8 mouse cellular contexts compared by ENCODE assay signal in the genomic region with DNA sequence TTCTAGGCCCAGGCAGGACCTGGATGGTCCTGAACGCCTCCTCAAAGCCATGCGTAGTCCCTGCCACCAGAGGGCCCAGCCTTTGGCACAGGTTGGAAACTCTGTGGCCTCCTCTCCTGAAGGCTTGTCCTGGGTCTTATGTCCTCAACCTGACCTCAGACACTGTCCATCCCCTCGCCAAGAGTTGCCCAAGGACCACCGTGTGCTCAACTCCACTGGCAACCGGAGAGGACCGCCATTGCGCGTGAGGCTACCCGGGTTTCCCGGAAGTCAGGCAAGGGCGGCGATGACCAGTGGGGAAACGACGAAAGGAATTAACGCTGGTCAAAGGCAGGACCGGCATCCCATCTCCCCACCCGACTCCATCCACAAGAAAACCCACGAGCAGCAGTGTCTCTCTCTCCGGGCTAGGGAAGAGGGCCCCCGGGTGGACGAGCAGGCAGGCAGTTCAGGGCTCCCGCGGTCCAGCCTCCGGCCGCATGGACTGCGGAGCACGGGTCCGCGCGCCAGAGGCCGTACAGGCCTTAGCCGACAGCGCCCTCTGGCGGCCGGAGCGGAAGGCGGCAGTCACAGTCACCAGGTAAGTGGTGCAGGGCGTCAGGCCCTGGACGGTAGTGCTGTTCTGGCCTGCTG. TPM values are rescaled to one million over a fixed set of nuclear protein-coding genes. Genes with fewer than 3 reads are reported as not detected.
A peak's percentile ranks its signal among the peaks of the same experiment; 100 is the strongest.
DNase-seq lines count a peak whose midpoint lies in the region; ATAC-seq and TF ChIP-seq lines count a peak whose summit lies in the region.

No protein-coding gene starts in this region.

- TF ChIP-seq CTCF in gastrocnemius, adult 2 months (IDR thresholded peaks at IDR 0.05): peak; percentile 77
- peak; percentile 90 for TF ChIP-seq CTCF in hindbrain, postnatal 0 days (IDR thresholded peaks at IDR 0.05; ENCODE audit: low read depth)

- H3K9me3 ChIP-seq in hindbrain, postnatal 0 days (ENCODE audit: low read length): no peaks in the 10 kb centered on the region

- peaks cover 8% of the 10 kb centered on the region for H3K4me1 ChIP-seq in hindbrain, postnatal 0 days (ENCODE audit: insufficient read depth, low read length)

- WGBS in hindbrain, postnatal 0 days: 2% methylated on average over 39 of the region's 39 CpGs
- 0% methylated on average over 39 of the region's 39 CpGs for WGBS in macrophage (ENCODE audit: missing documents)

- H3K79me2 ChIP-seq in macrophage (ENCODE audit: inconsistent target): no peaks in the 10 kb centered on the region

- peak overlapping the region; percentile 66 for H3K9ac ChIP-seq in hindbrain, postnatal 0 days (replicated peaks; ENCODE audit: low read length)

- peak overlapping the region; percentile 93 for H3K27ac ChIP-seq in gastrocnemius, adult 2 months
- peak overlapping the region; percentile 75 for H3K27ac ChIP-seq in hindbrain, postnatal 0 days
- peak overlapping the region; percentile 36 for H3K27ac ChIP-seq in macrophage

- intact Hi-C loops in gastrocnemius, adult 2 months (cut with DNase I): loop anchor here (1.0 to 5.0 kb wide), 2 partner anchors 14 to 48 kb away; no protein-coding TSS in a partner anchor

- H3K4me2 ChIP-seq in hindbrain, postnatal 0 days (ENCODE audit: low read depth, low read length): peak overlapping the region; percentile 75

- DNase-seq in R1 (ENCODE audit: low read depth, low spot score): peak; percentile 88
- peak; percentile 96 for DNase-seq in cerebellum, postnatal 36 days
- peak; percentile 95 for DNase-seq in gastrocnemius, adult 2 months
- DNase-seq in hindbrain, postnatal 0 days (ENCODE audit: low spot score): peak; percentile 93
- peak; percentile 93 to 94 for DNase-seq in left cerebral cortex, adult 18-20 months (ENCODE audit: low spot score in 2 of 2)
- DNase-seq in retina, postnatal 7 days (ENCODE audit: low read depth, low spot score): peak; percentile 84
- peak; percentile 91 for DNase-seq in urinary bladder, adult 2 months (ENCODE audit: low spot score)

- ATAC-seq in hindbrain, postnatal 0 days: peak; percentile 85

- H3K36me3 ChIP-seq in hindbrain, postnatal 0 days (ENCODE audit: insufficient read depth, low read length): no peaks in the 10 kb centered on the region
- no peaks in the 10 kb centered on the region for H3K36me3 ChIP-seq in macrophage (ENCODE audit: inconsistent target)

- H3K4me3 ChIP-seq in gastrocnemius, adult 2 months: peak overlapping the region; percentile 86
- peak overlapping the region; percentile 42 for H3K4me3 ChIP-seq in hindbrain, postnatal 0 days (ENCODE audit: low read length)
- peak overlapping the region; percentile 45 for H3K4me3 ChIP-seq in macrophage (ENCODE audit: inconsistent target)

- H3K27me3 ChIP-seq in hindbrain, postnatal 0 days (ENCODE audit: insufficient read depth, low read length): no peaks in the 10 kb centered on the region

RNA-seq across cellular contexts. Expression of a gene that starts 4.5 kb away (rescaled TPM):
- 1 to 10 TPM; 4.8 to 7.4 TPM for total RNA-seq in gastrocnemius, adult 2 months (2021)
- total RNA-seq in hindbrain, postnatal 0 days (2014; rRNA removed): 43.3 and 55.5 TPM in 2 replicates
- 27.8 and 29.4 TPM in 2 replicates for polyA plus RNA-seq in hindbrain, postnatal 0 days (2015; fragmentation: Nextera tagmentation; extraction: Ambion mirVana)
- total RNA-seq in left cerebral cortex, adult 18-20 months (2021): 10 to 100 TPM; 15.6 to 17.6 TPM
- total RNA-seq in macrophage (2018; cell fraction: chromatin; rRNA removed): 1 to 10 TPM in 1 of 26 experiments, under 1 TPM in 17, not detected in 8; 0.17 to 1.0 (median 0.36) TPM
- under 1 TPM in 12 of 26 experiments, not detected in 14; 0.04 to 0.10 (median 0.06) TPM for total RNA-seq in macrophage (2018; cell fraction: cytosol; rRNA removed)
- total RNA-seq in macrophage (2018; cell fraction: nucleus; rRNA removed): under 1 TPM in 14 of 26 experiments, not detected in 12; 0.12 to 0.98 (median 0.32) TPM
- polyA plus RNA-seq in macrophage (2018): 0.09 to 0.10 TPM in 2 of 3 replicates, not detected in the other
- 29.3 and 32.1 TPM in 2 replicates for polyA plus RNA-seq in urinary bladder, adult 2 months (2012; rRNA removed)

RNA-seq across cellular contexts. Expression of a gene that starts 9.1 kb away (rescaled TPM):
- 10 to 100 TPM; 25.4 to 35.3 TPM for total RNA-seq in gastrocnemius, adult 2 months (2021)
- 65.7 and 83.4 TPM in 2 replicates for total RNA-seq in hindbrain, postnatal 0 days (2014; rRNA removed)
- 68.8 and 72.2 TPM in 2 replicates for polyA plus RNA-seq in hindbrain, postnatal 0 days (2015; fragmentation: Nextera tagmentation; extraction: Ambion mirVana)
- total RNA-seq in left cerebral cortex, adult 18-20 months (2021): 10 to 100 TPM; 48.3 to 55.6 TPM
- 100 to 1,000 TPM in 3 of 26 experiments, 10 to 100 TPM in 23; 15.5 to 134 (median 57.2) TPM for total RNA-seq in macrophage (2018; cell fraction: chromatin; rRNA removed)
- 10 to 100 TPM in 19 of 26 experiments, 1 to 10 TPM in 7; 7.1 to 15.2 (median 11.9) TPM for total RNA-seq in macrophage (2018; cell fraction: cytosol; rRNA removed)
- total RNA-seq in macrophage (2018; cell fraction: nucleus; rRNA removed): 10 to 100 TPM in 25 of 26 experiments, 1 to 10 TPM in 1; 8.5 to 86.6 (median 23.1) TPM
- polyA plus RNA-seq in macrophage (2018): 11.3 to 32.7 TPM (median 12.1 TPM) in 3 replicates
- 63.3 and 74.8 TPM in 2 replicates for polyA plus RNA-seq in urinary bladder, adult 2 months (2012; rRNA removed)

RNA-seq across cellular contexts. Expression of a gene that starts 15.7 kb away (rescaled TPM):
- total RNA-seq in gastrocnemius, adult 2 months (2021): 1 to 10 TPM in 1 of 2 experiments, under 1 TPM in 1; 0.66 to 1.1 TPM
- total RNA-seq in hindbrain, postnatal 0 days (2014; rRNA removed): 0.86 and 2.3 TPM in 2 replicates
- polyA plus RNA-seq in hindbrain, postnatal 0 days (2015; fragmentation: Nextera tagmentation; extraction: Ambion mirVana): 1.0 and 1.2 TPM in 2 replicates
- 10 to 100 TPM; 16.4 to 19.0 TPM for total RNA-seq in left cerebral cortex, adult 18-20 months (2021)
- under 1 TPM in 4 of 26 experiments, not detected in 22; 0.16 to 0.35 (median 0.26) TPM for total RNA-seq in macrophage (2018; cell fraction: chromatin; rRNA removed)
- under 1 TPM in 2 of 26 experiments, not detected in 24; 0.03 to 0.05 TPM for total RNA-seq in macrophage (2018; cell fraction: cytosol; rRNA removed)
- under 1 TPM in 4 of 26 experiments, not detected in 22; 0.11 to 0.39 (median 0.18) TPM for total RNA-seq in macrophage (2018; cell fraction: nucleus; rRNA removed)
- not detected in 3 replicates for polyA plus RNA-seq in macrophage (2018)
- 0.91 and 0.93 TPM in 2 replicates for polyA plus RNA-seq in urinary bladder, adult 2 months (2012; rRNA removed)

RNA-seq across cellular contexts. Expression of a gene that starts 20.2 kb away (rescaled TPM):
- total RNA-seq in gastrocnemius, adult 2 months (2021): not detected
- not detected in 2 replicates for total RNA-seq in hindbrain, postnatal 0 days (2014; rRNA removed)
- polyA plus RNA-seq in hindbrain, postnatal 0 days (2015; fragmentation: Nextera tagmentation; extraction: Ambion mirVana): not detected in 2 replicates
- total RNA-seq in left cerebral cortex, adult 18-20 months (2021): under 1 TPM in 1 of 2 experiments, not detected in 1; 0.44 TPM
- not detected for total RNA-seq in macrophage (2018; cell fraction: chromatin; rRNA removed)
- total RNA-seq in macrophage (2018; cell fraction: cytosol; rRNA removed): not detected
- total RNA-seq in macrophage (2018; cell fraction: nucleus; rRNA removed): not detected
- polyA plus RNA-seq in macrophage (2018): not detected in 3 replicates
- 0.81 and 0.93 TPM in 2 replicates for polyA plus RNA-seq in urinary bladder, adult 2 months (2012; rRNA removed)

RNA-seq across cellular contexts. Expression of a gene that starts 32.7 kb away (rescaled TPM):
- total RNA-seq in gastrocnemius, adult 2 months (2021): 10 to 100 TPM; 39.0 to 52.7 TPM
- 75.4 and 87.5 TPM in 2 replicates for total RNA-seq in hindbrain, postnatal 0 days (2014; rRNA removed)
- 303 and 310 TPM in 2 replicates for polyA plus RNA-seq in hindbrain, postnatal 0 days (2015; fragmentation: Nextera tagmentation; extraction: Ambion mirVana)
- 10 to 100 TPM; 84.9 to 89.4 TPM for total RNA-seq in left cerebral cortex, adult 18-20 months (2021)
- total RNA-seq in macrophage (2018; cell fraction: chromatin; rRNA removed): 10 to 100 TPM in 18 of 26 experiments, 1 to 10 TPM in 8; 5.8 to 33.0 (median 14.3) TPM
- total RNA-seq in macrophage (2018; cell fraction: cytosol; rRNA removed): 10 to 100 TPM; 53.8 to 83.6 (median 68.2) TPM
- total RNA-seq in macrophage (2018; cell fraction: nucleus; rRNA removed): 10 to 100 TPM in 25 of 26 experiments, 1 to 10 TPM in 1; 9.4 to 33.6 (median 23.0) TPM
- 60.1 to 101 TPM (median 65.9 TPM) in 3 replicates for polyA plus RNA-seq in macrophage (2018)
- polyA plus RNA-seq in urinary bladder, adult 2 months (2012; rRNA removed): 78.0 and 96.4 TPM in 2 replicates

Comparison
In these comparisons a context has a peak if more than half of its experiments do, and no peak if none do; other contexts are left out.
1. Peak in every context shown above with its lines: DNase-seq, ATAC-seq, H3K4me3 ChIP-seq and H3K27ac ChIP-seq.
2. H3K27ac ChIP-seq: peak in every context shown above with its lines; median percentile 93 in gastrocnemius, adult 2 months; 75 in hindbrain, postnatal 0 days; 36 in macrophage.